Mouse (Mus musculus): ENCODE measurements around the gene Cnot4.
"Not testable (repeated sequence)": the region's sequence is repeated elsewhere in the genome, so short reads cannot be mapped to it uniquely, and the experiment has no call there.

Gene Cnot4

GRCm38 (mm10) chr6:35133579-35134488, at the start of gene Cnot4:
TSS of gene Cnot4 (minus strand) at chr6:35133724.
- DNase-seq = peak; percentile 98

- not testable (repeated sequence) for DNase-seq
These were observed 45.8 kb upstream of the Cnot4 start for GRCm38 (mm10) chr6:35179299-35179698.

DNA sequence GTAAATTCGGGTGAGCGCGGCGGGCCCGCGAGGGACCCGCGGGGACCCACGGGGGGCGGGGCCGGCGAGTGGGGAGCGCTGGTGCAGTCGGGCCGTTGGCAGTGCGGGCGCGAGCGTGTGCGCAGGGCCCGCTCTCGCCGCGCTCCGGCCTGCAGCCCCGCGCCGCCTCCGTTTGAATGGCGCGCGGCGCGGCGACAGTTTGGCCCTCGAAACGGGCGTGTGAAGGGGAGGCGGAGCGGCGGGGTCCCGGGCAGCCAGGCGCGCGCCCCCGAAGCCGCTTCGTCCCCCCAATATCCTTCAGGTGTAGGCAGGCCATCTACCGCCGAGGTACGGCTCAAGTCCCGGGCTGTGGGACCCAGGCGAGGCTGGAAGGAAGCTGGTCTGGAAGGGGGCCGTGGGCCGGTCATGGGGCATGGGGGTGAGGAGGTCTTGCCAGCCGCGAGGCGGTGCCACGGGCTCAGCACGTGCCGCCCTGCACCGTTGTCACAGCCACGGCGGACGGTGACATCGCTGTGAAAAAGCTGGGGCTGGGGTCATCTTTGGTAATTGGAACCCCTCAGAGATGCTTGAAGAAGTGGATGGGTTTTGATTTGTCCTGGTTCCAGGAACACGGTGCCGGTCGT, 44.2 kb upstream of the Cnot4 start:
- DNase-seq = peak; percentile 41

DNA sequence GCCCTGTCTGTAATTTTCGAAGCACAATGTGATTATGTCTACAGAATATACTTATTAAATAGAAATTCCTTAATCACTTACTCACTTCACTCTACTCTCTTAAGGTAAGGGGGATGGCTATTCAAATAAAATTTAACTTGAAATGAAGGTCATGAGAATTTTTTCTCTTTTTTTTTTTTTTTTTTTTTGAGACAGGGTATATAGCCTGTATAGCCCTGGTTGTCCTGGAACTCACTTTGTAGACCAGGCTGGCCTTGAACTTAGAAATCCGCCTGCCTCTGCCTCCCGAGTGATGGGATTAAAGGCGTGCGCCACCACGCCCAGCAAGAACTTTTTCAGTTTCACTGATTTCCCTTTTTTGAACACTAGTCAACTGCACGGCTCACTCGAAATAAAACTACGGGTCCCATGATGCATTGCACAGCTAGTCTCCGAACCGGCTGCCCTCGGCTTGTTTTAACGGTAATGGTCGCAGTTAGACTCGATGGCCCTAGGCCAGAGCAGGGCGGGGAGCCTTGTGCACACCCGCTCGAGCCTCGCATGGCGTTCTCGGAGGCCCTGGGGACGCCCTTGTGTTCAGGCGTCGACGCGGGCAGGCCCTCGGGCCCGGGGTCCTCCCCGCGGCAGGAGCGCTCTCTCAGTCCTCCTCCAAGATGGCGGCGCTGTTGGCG, 43.6 kb upstream of the Cnot4 start, which contains the start of gene Nup205:
Gene Nup205 (plus strand): TSS at position 443 of the 671 bp plus-strand sequence.
- peak; percentile 75 for DNase-seq

GRCm38 (mm10) chr6:35173181-35173580, 39.7 kb upstream of the Cnot4 start:
- DNase-seq = no peak

DNA sequence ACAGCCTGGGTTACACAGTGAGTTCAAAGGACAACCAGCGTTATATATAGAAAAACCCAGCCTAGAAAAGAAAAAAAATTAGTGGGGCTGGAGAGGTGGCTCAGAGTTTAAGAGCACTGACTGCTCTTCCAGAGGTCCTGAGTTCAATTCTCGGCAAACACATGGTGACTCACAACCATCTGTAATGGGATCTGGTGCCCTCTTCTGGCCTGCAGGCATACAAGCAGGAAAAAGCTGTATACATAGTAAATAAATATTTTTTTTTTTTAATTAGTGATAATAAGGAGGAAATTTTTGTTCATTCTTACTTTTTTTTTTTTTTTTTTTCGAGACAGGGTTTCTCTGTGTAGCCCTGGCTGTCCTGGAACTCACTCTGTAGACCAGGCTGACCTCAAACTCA, 38.5 kb upstream of the Cnot4 start:
- DNase-seq = not testable (repeated sequence)

DNA sequence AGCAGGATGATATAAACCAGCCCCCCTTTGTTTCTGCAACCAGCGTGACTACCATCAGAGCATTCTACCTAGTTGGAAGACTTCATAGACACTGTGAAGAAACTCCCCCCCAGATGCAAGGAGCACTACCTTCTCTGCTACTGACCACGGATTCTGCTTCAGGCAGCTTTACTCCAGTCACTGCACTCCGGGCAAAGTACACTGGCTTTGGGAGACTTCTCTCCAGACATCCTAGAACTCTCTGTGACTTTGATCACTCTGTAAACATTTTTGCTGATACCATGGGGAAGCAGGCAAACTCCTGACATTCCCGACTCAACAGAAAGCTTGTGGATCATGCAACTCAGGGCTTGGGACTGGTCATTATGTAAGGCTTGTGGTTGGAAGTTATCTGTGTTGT, 35.7 kb upstream of the Cnot4 start:
- no peak for DNase-seq

DNA sequence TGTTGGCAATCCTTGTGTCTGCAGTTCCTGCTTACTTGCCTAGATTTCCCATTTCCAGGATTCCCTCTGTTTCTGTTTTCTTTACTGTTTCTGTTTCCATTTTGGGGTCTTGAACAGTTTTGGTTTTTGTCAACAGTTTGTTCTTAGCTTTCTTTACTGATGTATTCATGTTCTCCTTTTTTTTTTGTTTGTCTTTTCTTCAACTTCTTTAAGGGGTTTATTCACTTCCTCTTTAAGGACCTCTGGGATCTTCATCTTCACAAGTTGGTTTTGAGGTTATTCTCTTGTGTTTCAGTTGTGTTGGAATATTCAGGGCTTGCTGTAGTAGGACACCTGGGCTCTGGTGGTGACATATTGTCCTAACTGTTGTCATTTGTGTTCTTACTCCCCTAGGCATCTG, 21.0 kb upstream of the Cnot4 start:
- DNase-seq = no peak

DNA sequence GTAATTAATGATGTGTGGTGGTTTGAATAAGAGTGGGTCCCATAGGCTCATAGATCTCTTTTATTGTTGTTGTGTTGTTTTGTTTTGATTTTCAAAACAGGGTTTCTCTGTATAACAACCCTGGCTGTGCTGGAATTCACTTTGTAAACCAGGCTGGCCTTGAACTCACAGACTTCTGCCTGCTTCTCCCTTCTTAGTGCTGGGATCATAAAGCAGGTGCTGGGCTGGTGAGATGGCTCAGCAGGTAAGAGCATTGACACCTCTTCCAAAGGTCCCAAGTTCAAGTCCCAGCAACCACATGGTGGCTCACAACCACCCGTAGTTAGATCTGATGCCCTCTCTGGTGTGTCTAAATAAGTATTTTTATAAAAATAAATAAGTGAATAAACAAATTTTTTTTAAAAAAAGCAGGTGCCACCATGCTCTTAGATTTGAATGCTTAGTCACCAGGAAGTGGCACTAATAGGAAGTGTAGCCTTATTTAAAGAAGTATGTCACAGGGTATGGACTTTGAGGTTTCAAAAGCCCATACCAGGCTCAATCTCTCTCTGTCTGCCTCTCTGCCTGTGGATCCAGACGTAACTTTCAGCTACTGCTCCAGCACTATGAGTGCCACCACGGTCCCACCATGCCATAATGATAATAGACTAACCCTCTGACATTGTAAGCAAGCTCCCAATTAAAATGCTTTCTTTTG, 14.3 kb upstream of the Cnot4 start:
- DNase-seq = no peak

GRCm38 (mm10) chr6:35145569-35145968, 12.0 kb upstream of the Cnot4 start:
- no peak for DNase-seq

DNA sequence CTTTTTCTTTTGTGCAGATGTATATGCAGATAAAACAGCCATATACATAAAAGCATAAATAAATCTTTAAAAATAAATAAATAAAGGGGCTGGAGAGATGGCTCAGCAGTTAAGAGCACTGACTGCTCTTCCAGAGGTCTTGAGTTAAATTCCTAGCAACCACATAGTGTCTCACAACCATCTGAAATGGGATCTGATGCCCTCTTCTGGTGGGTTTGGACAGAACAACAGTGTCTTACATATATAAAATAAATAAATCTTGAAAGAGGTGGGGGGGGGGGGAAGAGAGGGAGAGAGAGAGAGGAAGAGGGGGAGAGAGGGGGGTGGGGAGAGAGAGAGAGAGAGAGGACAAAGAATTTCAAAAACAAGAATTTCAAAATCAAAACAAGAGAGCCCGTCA, 6.8 kb upstream of the Cnot4 start:
- no peak for DNase-seq

GRCm38 (mm10) chr6:35134844-35135243, 1.3 kb upstream of the Cnot4 start:
- no peak for DNase-seq

DNA sequence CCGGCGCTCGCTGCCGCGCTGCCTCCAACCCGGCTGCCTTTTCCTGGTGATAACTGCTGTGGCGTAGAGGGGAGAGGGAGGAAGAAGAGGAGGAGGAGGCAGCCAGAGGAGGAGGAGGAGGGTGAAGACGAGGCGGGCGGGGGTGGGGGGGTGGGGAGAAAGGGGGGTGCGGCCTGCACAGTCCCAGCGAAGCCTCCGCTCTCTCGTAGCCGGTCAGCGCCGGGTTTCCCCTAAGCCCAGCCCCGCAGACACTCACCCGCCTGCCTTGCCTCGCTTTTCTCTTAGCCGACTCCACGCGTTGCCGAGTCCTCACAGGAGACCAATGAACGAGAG, 312 bp downstream of the Cnot4 start:
- DNase-seq = no peak

DNA sequence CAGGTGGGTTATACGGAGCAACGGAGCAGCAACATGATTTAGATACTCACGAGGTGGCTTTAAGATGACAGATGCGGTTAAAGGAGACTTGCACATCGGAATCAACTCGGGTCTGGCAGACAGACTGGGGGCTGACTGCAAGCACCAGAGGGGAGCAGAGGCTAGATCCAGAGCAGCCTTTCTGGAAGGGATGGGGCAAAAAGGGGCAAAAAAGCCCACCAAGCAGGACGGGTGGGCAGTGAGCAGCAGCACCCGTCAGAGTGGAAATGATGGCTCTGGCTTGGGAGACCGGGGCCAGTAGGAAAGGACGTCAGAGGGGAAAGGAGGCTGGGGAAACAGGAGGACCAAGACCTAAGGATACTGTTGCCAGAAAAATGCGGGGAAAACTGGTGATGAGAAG, 718 bp downstream of the Cnot4 start:
- DNase-seq = no peak

GRCm38 (mm10) chr6:35122488-35122887, 11.0 kb downstream of the Cnot4 start:
- DNase-seq = no peak

DNA sequence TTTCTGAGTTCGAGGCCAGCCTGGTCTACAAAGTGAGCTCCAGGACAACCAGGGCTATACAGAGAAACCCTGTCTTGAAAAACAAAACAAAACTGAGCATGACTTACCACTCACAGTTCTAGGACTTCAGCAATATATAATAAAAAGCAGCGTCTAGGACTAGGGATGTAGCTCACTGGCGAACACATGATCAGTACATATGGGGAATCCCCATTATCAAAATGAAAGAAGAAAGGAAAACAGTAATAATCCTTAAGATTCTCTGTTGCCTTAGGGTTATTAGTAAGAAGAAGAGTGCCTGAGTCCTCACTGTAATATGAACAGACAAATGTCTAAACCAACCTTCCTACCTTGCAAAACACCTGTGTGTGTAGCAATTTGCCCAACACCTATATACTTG, 11.6 kb downstream of the Cnot4 start:
- no peak for DNase-seq

DNA sequence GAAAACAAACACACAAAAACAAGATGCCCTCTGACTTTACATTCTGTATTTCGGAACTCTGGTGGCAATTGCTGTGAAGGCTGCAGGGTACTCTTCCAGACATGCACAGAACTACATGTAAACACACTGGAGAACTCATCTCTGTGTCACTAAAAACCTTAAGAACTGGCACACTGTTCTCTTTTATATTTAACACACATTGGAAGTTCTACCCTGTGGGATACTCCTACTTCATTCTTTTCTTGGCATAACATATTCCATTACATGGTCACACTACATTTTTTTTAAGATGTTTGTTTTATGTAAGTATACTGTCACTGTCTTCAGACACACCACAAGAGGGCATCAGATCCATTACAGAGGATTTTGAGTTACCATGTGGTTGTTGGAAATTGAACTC, 31.1 kb downstream of the Cnot4 start:
- DNase-seq = no peak

GRCm38 (mm10) chr6:35084927-35085326, 48.6 kb downstream of the Cnot4 start:
- no peak for DNase-seq

GRCm38 (mm10) chr6:35075148-35075547, 58.4 kb downstream of the Cnot4 start:
- DNase-seq = no peak

GRCm38 (mm10) chr6:35071261-35071660, 62.3 kb downstream of the Cnot4 start:
- DNase-seq = no peak

- DNase-seq = no peak
These were observed 71.1 kb downstream of the Cnot4 start for GRCm38 (mm10) chr6:35062446-35062845.

GRCm38 (mm10) chr6:35043127-35043526, 90.4 kb downstream of the Cnot4 start:
- no peak for DNase-seq

DNA sequence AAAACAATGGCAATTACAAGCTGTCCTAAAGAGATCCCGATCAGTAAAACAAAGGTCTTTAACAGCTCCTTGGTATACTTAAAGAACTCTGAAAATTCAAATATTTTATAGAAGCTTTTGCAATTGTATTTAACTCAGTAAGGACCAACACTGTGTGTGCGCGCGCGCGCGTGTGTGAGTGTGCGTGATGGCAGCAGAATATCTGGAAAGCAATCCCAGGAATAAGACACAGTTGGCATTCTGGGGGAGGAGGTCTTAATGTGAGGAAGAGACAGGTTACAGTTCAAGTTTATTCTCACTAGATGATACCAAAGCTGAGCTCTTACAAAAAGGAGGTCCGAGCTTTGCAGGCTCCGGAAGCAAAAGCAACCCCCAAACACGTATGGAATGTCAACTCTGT, 100.2 kb downstream of the Cnot4 start:
- no peak for DNase-seq
